Mouse (Mus musculus) embryonic fibroblast, embryonic 13.5 days (primary cell): ENCODE data around the gene Plscr1.

Source experiments
- CTCF ChIP-seq: IDR thresholded peaks from 2 replicates; pipeline ENCODE4 v1.5.1; 2011; ENCODE audit warnings: mild to moderate bottlenecking, control low read depth, low read length, moderate library complexity, borderline replicate concordance; ENCODE audit not compliant: insufficient read depth
- POLR2A ChIP-seq: IDR thresholded peaks from 2 replicates; pipeline ENCODE4 v1.6.1; 2011; ENCODE audit warnings: low read depth, mild to moderate bottlenecking, control low read depth, low read length, moderate library complexity

DNA sequence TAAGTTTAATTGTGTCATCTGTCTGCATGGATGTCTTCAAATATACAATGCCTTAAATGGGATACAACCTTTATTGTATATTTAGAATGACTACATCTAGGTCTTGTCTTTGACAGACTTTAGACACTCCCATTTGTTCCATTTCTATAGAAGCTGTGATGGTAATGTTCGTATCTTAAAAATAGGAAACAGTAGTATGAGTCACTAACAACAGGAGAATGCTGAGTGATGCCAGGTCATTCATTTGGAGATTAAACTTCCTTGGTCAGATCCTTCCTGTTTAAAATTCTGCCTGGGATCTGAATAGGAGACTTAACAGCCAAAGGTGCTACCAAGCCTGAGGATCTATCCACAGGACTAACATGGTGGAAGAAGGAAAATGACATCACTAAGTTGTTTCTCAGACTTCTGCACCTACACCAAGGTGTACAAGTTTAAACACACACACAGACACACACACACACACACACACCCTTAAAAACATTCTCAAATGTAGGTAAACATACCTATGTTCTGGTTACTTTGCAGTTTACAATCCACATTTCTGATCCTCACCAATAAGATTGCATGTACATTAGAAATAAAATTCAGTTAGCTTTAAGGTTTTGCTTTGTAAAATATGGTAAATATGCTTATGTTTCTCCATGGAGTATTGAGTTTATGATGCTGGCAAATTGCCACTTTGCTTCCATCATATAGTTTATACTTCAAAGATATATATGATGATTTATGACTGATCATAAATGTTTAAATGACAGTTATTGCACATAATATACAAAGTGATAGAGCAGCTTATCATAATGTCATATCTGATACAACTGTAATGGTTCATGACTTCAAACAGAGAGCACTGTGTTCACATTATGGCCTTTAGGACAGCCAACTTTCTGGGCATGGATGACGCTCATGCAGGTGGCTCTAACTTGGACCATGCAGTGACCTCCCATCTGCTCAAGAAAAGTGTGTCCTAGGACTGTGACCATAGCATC is 44.3 kb downstream of the Plscr1 start:
- TF ChIP-seq CTCF = no peak
- TF ChIP-seq POLR2A = no peak
